Mouse (Mus musculus) cerebellum, adult 11-12 months (tissue): ENCODE results near the gene Psmb3.
"Not testable (repeated sequence)": the region's sequence is repeated elsewhere in the genome, so short reads cannot be mapped to it uniquely, and the experiment has no call there.

Source experiments
- DNase-seq: peaks from one replicate; pipeline ENCODE4 v3.0.0; 2022

Psmb3 gene

DNA sequence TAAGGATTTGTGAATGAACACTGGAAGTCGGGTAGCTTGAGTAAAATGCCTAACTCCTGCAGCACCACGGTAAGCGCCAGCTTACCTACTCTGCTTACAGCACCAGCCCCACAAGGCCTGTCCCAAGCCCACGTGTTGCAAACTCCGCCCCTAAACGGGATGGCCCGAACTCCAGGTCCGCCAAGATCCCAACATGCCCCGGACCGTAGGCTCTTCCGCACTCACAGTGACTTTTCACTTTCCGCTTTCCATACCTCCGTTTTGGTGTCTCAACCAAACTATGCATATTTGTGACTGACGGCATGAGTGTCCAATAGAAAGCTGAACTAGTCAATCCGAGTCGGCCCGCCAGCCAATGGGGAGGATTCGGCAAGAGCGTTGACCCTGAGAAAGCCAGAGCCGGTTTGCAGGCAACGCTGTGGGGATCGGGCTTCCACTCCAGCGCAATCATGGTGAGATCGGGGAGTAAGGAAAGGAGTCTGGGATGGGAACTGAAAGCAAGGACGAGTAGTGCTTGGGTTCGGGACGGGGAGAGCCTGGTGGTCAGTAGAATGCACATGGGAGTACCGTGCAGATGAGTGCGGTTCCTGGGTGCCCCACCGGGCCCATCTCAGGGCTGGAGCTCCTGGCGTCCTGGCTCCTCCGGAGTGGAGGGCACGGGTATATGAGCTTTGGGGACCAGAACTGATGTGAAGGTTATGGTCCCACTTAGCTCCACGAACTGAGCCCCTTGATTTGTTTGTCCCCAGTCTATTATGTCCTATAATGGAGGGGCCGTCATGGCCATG, at the start of gene Psmb3:
Gene Psmb3, plus strand, starts transcription at position 361 of the 788 bp plus-strand sequence.
- peak; percentile 99 for DNase-seq

DNA sequence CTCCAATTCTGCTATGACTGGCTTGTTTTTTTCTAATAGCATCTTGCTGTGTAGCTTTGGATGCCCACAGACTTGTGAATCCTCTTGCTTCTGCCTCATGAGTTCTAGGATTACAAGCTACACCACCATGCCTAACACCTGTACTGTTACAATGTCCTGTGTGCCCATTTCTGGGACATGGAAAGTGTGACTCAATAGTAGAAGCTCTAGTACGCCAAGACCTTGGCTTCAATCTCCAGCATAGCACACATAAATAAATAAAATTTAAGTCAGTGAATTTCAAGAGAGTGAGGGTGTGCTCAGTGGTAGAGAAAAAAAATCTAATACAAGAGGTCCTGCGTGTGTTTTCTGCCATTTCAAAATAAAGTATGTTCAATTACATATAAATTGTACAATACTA, 49.0 kb upstream of the Psmb3 start:
- DNase-seq: no peak

DNA sequence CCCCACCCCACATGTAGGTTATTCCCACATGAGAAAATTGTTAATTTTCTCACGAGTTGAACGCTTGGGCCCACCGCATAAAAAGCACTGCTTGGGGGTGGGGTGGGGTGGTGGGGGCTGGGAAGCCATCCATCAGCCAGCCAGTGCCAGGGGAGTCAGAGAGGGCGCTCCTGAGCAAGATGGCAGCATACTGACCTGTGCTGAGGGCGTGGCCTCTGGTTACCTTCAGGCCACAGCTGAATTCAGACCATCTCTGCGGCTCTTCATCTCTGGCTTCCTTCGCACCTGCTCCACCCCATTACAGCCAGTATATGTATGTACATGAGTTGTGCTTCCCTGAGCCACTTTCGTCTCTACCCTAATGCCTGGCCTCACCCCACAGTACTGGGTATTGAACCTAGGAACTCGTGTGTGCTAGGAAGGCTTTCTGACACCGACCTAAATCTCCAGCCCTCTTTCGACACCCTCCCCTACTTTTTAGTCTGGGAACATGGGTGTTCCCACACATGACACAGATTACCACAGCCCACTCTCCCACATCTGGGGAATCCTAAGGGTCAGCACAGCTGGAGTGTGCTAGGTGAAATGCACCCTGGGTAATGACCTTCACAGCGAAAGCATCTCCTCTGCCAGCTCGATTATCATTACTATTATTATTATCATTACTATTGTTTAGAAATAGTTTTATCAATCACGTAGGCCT, 46.8 kb upstream of the Psmb3 start:
- DNase-seq: peak; percentile 29

DNA sequence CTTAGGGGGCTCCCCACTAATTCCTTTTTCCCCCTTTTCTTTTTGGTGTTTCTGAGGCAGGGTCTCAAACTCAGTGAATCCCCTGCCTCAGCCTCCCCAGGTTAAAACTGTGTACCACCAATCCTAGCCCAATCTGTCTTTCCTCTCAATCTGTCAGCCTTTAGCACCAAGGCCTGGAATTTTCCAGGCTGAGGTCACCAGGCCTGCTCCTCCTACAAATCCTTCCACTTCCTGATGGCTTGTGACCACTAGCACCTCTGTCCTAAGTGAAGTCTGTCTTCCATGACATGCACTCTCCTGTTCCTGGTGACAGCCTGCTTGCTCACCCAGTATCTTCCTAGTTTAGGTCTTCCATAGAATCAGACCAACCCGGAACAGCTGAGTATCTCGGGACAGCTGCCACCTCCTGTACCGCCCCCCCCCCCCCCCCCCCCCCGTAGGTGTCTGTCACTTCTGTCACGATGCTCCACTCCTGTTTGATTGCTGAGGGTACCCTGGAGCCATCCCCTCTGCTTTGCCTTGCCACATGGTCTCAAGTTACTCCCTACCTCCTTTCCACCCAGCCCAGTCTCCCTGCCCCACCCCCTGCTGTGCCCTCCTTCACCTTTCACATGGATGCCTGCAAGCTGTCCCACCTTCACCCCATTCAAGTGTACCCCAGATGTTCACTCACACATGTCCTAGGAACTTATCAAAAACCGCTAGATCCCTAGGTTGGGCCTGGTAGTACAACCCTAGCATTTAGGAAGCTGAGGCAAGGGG, 45.8 kb upstream of the Psmb3 start:
- DNase-seq: peak; percentile 61

DNA sequence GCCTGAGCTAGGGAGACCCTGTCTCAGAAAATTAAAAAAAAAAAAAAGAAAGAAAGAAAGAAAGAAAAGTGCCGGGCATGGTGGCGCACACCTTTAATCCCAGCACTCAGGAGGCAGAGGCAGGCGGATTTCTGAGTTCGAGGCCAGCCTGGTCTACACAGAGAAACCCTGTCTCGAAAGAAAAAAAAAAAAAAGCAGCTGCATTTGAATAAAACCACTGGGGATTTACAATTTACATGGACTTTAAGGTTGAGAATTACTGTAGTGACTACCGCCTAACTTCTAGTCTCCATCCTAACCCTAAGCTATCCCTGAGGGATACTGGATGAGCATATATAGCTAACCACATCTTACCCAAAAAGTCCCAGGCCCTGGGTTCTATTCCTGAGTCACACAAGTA, 45.2 kb upstream of the Psmb3 start:
- DNase-seq: not testable (repeated sequence)

DNA sequence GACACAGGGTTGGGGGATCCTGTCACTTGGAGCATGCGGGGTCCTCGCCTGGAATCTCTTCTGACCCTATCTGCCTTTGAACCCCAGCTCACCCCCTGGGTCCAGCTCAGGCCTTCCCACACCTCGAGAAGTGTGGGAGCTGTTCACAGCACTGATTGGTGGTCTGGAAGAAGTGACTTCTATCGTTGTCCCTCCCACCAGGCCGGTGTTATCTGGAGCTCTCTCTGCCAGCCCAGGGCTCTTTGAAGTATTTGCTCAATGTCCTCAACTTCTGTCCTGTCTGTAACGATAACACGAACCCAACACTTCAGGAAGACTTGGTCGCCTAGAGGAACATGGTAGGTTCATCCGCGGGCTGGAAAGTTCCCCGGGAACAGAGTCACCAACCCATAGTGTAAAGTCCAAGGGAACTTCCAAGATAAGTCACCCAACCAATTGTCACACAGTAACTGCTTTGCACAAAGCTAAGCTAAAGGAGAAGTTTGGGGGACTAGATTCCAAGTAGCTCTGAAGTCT, 44.4 kb upstream of the Psmb3 start:
- DNase-seq: peak; percentile 31

DNA sequence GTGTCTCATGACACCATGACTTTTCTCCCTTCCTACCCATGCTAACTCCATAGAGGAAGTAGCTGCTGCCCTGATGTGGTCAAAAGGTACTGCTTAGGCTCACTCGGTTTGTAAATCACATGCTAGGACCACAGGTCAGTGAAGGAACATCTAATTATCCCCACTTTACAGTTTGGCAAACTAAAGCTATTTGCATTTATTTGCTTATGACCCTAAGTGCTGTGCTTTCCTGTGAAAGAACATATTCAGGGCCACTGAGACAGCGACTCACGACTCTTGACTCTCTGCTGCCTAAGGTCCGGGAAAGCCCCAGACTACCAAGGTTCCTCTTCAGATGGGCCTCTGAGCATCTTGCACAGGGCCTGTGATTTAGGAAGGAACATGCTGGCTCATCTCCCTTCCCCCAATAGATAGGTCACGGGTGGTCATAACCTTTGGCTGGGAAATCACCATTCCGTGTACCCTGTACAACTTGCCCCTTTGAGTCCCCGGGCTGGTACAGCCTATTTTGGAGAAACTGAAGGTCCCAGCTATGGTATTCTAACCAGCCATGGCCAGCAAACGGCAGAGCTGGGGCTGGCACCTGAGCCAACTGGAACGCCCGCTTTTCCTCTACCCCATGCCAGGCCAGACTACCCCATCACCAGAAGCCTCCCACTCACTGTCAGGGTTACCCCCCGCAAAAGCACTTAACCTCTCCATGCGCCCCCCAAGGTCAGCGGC, 43.8 kb upstream of the Psmb3 start:
- no peak for DNase-seq

DNA sequence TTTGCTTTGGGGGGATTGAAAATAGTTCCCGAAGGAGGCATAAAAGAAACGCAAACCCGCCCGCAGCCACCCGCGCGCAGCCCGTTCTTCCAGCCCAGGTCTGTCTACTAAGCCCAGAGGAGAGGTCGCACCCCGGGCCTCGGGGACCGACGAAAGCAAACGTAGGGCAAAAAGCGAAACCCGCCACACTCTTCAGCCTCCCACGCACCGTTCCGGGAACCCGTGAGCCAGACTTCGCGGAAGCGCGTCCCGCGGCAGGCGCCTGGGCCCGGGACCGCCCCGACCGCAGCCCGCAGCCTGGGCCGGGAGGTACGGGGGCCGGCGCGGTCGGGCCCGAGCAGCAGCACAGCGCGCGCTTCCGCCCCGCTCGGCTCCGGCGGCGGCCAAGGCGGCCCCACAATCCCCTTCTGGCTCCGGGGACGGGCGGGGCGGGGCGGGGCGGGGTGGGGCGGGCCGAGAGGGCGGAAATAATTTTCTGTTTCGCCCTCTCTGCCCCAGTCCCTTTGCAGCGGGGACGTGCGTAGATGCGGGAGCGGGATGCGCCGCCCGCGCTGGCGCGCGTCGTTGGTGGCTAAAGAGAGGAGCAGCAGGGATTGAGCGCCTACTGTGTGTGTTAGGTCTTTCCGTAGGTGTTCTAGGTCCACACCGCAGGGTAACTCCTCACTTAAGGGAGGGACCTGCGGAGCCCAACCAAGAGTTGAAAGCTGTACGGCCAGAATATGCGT, 43.0 kb upstream of the Psmb3 start:
- peak; percentile 85 for DNase-seq

DNA sequence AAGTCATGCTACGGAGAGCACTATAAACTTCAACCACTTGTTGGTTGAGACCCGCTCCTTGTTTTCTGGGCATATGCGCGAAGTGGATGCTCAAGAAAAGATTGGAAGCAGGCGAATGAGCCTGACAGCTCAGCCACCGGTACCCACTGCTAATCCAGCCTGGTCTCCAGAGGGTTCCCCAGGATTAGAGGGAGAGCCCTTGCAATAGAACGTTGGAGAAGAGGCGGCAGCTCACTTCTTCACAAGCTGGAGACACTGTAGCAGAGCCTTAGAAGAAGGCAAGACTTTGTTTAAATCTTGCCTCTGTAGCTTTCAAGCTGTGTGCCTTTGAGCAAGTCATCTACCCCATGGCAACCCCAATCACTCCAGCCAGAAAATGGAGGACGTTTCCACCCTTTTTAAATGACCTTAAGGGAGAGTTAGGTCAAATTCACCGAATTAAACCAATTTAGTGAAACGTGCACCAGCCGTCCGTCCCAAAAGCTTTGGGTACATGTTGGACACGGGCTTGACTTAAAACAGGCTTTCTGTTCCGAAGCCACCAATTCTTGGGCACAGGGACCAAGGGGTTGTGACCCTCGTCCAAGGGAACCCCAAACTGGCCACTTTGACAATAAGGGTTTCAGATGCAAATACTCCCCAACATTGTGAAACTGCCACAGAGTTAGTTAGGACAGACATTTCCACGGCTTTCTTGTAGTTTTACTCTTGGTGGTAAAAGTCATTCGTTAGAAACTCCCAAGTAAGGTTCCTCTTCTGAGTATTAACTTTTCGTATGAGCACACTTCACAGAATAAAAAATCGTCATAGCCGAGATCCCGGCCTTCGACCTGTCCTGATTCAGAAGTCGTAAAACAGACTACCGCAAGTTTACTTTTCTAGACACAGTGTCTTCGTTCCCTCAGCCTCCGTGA, 42.2 kb upstream of the Psmb3 start:
- DNase-seq: no peak

DNA sequence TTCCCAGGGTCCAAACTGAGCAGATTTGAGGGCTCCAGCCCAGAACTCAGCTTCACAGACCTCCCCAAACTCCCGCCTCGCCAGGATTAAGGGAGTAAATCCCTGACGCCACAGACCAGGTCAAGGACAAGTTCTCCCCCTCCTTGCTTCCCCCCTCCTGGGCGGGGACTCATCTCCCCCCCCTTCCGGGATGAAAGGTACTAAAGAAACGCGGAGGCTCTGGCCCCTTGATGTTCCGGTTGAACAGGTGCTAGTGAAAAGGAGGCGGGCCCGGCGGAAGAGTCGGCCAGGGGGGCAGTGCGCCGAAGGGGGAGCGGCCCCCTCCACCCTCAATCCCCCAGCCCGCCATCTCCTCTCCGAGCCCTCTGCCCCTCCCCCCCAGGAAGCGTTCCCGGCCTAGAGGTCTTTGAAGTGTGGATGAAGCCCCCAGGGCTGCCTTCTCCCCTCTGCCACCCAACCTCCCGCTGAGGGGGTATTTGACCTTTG, 41.5 kb upstream of the Psmb3 start:
- DNase-seq: peak; percentile 74

DNA sequence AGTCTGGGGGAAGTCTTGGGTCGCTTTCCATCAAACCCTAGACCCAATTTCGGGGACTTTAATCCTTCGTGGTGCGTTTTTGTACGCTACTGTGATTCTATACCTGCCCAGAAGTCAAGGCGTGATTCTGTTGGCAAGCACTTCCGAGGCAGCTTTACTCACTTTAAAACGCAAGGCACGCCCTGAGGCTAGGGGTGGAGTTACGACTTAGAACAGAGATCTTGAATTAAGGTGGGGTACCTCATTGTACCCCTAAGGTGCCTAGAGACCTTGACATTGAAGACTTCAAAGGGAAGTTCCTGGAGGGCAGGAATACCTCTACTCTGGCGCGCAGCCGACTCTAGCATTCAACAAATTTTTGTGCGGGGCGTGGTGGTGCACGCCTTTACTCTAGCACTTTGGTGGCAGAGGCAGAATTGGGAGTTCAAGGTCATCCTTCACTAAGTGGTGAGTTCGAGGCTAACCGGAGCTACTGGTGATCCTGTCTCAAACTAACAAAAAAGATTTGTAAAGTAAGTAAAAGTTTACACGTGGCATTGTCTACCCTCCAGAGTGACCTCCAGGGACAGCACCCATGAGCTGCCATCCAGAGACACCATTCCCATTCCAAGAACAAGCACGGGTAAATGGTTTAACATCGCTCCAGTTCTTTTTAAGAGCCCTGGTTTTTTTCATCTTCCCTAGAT, 40.8 kb upstream of the Psmb3 start:
- DNase-seq: no peak

DNA sequence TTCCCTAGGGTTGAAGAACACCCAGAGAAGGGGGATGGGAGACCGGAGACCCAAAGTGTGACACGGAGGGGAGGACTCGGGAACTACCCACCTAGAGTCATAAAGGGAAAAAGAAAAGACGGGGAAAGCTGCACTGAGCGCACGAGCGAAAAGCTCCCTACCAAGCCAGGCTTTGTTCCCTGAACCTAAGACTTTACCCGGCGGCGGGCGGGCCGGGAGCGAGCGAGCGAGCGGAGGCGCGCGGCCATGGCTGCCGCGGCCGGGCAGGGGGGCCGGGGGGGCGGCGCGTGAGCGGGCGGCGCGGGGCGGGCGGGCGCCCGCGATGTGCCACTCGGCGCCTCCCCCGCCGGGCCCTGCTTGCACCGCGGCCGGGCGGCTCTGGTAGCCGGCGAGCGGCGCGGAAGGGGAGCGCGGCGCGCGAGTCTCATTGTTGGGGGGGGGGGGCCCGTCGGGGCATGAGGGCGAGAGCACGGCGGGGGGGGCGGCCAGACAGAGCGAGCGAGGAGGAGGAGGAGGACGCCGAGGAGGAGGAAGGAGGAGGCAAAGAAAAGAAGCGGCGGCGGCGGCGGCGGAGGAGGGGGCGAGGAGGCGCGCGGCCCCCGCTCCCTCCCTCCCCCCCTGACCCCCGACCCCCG, 40.2 kb upstream of the Psmb3 start, which contains the start of gene Mllt6:
Gene Mllt6, plus strand, starts transcription at position 522 of the 635 bp plus-strand sequence.
- peak; percentile 78 for DNase-seq

DNA sequence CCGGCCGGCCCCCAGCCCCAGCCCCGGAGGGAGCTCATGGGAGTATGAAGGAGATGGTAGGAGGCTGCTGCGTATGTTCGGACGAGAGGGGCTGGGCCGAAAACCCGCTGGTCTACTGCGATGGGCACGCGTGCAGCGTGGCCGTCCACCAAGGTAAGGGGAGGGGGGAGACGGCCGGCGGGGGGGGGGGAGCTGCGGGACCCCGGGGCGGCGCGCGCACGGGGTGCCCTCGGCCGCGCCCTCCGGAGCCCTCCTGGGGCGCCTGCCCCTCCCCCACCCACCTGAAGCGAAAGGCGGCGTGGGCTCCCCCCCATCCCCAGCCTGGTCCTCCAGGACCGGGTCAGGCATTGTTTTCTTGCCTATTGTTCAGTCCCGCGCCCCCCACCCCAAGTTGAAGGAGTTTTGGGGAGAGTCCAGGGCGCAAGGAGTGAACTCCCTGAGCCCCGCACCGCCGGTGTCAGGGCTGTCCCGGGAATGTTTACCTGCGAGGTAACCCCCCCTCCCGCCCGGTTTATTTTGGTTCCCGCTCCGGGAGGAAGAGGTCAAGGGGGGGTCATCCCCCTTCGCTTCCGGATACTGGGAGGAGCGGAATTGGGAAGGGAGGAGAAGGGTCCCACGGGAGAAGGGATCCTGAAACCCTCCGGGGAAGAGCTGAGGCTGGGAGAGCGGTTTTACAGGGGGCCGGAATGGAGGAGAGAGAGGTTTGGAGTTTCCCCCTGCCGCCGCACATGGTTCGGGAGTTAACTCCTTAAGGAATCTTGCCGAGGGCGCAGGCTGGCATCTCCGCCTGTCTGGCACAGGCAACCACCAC, 39.5 kb upstream of the Psmb3 start:
- peak; percentile 71 for DNase-seq

DNA sequence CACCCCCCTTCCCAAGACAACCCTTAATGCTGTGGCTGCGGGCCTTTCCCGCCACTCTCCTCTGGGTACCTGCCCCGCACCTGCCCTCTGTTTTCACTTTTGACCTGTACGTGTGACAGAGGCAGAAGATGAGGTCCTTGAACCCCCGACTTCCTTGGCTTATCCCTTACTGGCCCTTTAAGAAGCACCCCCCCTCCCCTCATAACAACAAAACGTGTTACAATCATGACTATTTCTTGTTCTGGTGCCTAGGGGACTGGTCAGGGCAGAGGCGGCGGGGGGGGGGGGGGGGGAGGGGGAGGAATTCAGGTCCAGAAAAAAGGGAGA, 38.9 kb upstream of the Psmb3 start:
- DNase-seq: no peak

DNA sequence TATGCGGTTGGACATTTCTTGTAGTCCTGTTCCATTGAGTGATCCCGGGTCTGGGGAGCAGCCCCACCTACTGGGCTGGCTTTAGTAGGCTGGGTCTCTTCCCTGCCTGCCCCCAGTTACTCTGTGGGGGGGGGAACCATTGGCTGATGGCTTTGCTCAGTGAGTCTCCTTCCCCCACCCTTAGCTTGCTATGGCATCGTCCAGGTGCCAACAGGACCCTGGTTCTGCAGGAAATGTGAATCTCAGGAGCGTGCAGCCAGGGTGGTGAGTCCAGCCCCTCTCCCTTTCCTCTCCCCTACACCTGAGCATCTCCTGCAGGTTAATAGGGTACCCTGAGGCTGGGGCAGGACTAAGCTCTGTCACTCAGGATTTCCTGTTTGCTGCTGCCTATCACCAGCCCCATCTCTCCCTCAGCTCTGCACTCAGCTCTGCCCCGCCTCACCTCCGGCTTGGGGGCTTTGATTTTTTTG, 38.4 kb upstream of the Psmb3 start:
- DNase-seq: peak; percentile 64

DNA sequence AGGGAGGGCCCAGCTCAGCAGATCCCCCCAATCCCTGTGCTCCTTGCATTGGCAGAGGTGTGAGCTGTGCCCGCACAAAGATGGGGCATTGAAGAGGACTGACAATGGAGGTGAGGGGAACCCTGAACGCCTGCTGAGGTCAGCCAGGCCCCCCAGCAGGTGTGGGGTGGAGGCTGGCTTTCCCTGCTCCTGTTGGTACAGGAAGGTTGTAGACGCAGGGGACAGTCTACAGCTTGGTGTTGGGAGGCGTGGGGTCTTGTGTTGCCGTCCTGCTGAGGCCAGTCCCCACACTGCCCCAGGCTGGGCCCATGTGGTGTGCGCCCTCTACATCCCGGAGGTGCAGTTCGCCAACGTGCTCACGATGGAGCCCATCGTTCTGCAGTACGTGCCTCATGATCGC, 37.8 kb upstream of the Psmb3 start:
- DNase-seq: peak; percentile 54

DNA sequence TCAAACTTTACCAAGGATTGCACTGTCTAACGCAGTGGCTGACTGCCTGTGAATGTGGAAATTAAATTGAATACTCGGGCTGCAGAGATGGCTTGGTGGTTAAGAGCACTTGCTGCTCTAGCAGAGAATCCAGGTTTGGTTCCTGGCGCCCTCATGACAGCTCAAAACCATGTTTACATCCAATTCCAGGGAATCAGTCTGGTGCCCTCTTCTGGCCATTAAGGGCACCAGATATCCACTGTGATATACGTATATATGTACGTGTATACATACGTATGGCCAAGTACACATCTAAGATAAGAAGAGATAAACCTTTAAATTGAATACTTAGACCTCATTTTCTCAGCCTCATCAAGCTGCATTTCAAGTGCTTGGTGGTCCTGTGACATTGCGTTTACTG, 37.0 kb upstream of the Psmb3 start:
- DNase-seq: no peak

DNA sequence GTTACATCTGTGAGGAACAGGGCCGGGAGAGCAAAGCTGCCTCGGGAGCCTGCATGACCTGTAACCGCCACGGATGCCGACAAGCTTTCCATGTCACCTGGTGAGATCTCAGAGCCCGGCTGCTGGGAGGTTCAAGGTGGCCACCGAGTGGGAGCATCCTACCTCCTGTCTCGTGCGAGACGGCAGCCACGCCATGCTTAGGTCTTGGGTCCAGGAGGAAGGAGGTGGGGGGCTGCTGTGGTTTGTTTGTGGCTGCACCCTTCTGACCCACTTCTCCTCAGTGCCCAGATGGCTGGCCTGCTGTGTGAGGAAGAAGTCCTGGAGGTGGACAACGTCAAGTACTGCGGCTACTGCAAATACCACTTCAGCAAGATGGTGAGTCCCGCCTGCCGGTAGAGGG, 36.4 kb upstream of the Psmb3 start:
- peak; percentile 43 for DNase-seq

DNA sequence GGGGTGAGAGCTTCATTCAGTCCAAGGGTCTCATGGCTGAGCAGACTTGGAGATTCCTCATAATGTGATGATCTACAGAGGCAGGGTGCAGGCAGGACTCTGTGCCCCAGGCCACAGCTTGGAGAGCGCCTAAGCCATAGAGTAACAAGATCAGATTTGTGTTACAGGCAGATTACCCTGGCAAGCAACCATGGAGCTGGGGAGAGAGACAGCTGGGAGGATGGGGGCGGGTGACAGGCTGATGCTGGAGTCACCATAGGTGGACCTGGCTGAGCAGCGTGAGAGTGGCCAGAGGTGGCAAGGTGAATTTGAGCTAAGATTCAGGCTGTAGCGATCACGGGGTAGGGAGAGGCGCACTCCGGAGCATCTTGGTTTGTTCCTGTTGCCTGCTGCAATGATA, 35.0 kb upstream of the Psmb3 start:
- peak; percentile 32 for DNase-seq
